Mouse (Mus musculus): ENCODE data around the gene Uncx.

The Uncx gene

GRCm38 (mm10) chr5:139542556-139542955, 738 bp upstream of the Uncx start:
- DNase-seq (ENCODE audit: low spot score in 2 of 2) = no peak

GRCm38 (mm10) chr5:139543650-139544270, 466 bp downstream of the Uncx start:
- no peak for DNase-seq (ENCODE audit: low spot score in 2 of 2)

GRCm38 (mm10) chr5:139544271-139545135, 1.2 kb downstream of the Uncx start:
- no peak for DNase-seq (ENCODE audit: low spot score in 2 of 2)

GRCm38 (mm10) chr5:139545221-139545620, 1.9 kb downstream of the Uncx start:
- no peak for DNase-seq (ENCODE audit: low spot score in 2 of 2)

- DNase-seq (ENCODE audit: low spot score in 2 of 2) = no peak
These were observed 2.5 kb downstream of the Uncx start for GRCm38 (mm10) chr5:139545673-139546335.

GRCm38 (mm10) chr5:139546336-139546770, 3.1 kb downstream of the Uncx start:
- DNase-seq (ENCODE audit: low spot score in 2 of 2) = no peak

- DNase-seq (ENCODE audit: low spot score in 2 of 2) = no peak
These were observed 3.6 kb downstream of the Uncx start for GRCm38 (mm10) chr5:139546771-139547420.

- DNase-seq (ENCODE audit: low spot score in 2 of 2) = no peak
These were observed 4.2 kb downstream of the Uncx start for GRCm38 (mm10) chr5:139547421-139547931.

- DNase-seq (ENCODE audit: low spot score in 2 of 2) = no peak
These were observed 10.4 kb downstream of the Uncx start for GRCm38 (mm10) chr5:139553446-139554273.

- no peak for DNase-seq (ENCODE audit: low spot score in 2 of 2)
These were observed 11.4 kb downstream of the Uncx start for GRCm38 (mm10) chr5:139554478-139555335.

- no peak for DNase-seq (ENCODE audit: low spot score in 2 of 2)
These were observed 12.3 kb downstream of the Uncx start for GRCm38 (mm10) chr5:139555476-139556115.

GRCm38 (mm10) chr5:139556116-139556678, 12.9 kb downstream of the Uncx start:
- DNase-seq (ENCODE audit: low spot score in 2 of 2) = no peak

- DNase-seq (ENCODE audit: low spot score in 2 of 2) = no peak
These were observed 13.8 kb downstream of the Uncx start for GRCm38 (mm10) chr5:139557079-139557478.

GRCm38 (mm10) chr5:139557531-139558467, 14.5 kb downstream of the Uncx start:
- DNase-seq (ENCODE audit: low spot score in 2 of 2) = no peak

- no peak for DNase-seq (ENCODE audit: low spot score in 2 of 2)
These were observed 15.1 kb downstream of the Uncx start for GRCm38 (mm10) chr5:139558468-139558804.

- no peak for DNase-seq (ENCODE audit: low spot score in 2 of 2)
These were observed 15.8 kb downstream of the Uncx start for GRCm38 (mm10) chr5:139558917-139559660.

GRCm38 (mm10) chr5:139559782-139560181, 16.5 kb downstream of the Uncx start:
- no peak for DNase-seq (ENCODE audit: low spot score in 2 of 2)

All from natural killer cell, adult 2 months (primary cell).